Mouse (Mus musculus) macrophage (primary cell): Measurements from ENCODE around the gene Paqr8. TPM values are rescaled to one million over a fixed set of nuclear protein-coding genes. Genes with fewer than 3 reads are reported as not detected.

Experiments used
- H3K27ac ChIP-seq: fragments of 350-480 bp; formaldehyde crosslinking; 2 replicates; pipeline ENCODE4 v1.9.0; 2021
- H3K36me3 ChIP-seq: fragments of 350-480 bp; formaldehyde crosslinking; 2 replicates; pipeline ENCODE4 v1.9.0; 2021; ENCODE audit errors: inconsistent target
- H3K4me3 ChIP-seq: fragments of 350-480 bp; formaldehyde crosslinking; 2 replicates; pipeline ENCODE4 v1.9.0; 2021; ENCODE audit errors: inconsistent target
- H3K79me2 ChIP-seq: fragments of 350-480 bp; formaldehyde crosslinking; 2 replicates; pipeline ENCODE4 v1.9.0; 2021; ENCODE audit errors: inconsistent target
- WGBS: methylation state at CpG from one replicate; pipeline ENCODE4 v1.1.7; 2026; ENCODE audit warnings: inconsistent platforms; ENCODE audit not compliant: missing documents; 5-methylcytosine and 5-hydroxymethylcytosine counted together
- polyA plus RNA-seq: library from polyadenylated mRNA; stranded (reverse); fragments of 250-400 nt; gene quantifications from 3 replicates; pipeline ENCODE4 v1.2.4, GENCODE M21; 2018; ENCODE audit warnings: inconsistent platforms

Paqr8 gene
- polyA plus RNA-seq, 1 experiment from 2014 or later, result 0.11 TPM

- H3K4me3 ChIP-seq, result no peak overlapping the region
- WGBS, result 76% methylated on average over 2 of the region's 2 CpGs
- no peaks in the 10 kb centered on the region for H3K79me2 ChIP-seq
- H3K36me3 ChIP-seq, result no peaks in the 10 kb centered on the region
- H3K27ac ChIP-seq, result no peak overlapping the region
Observed at GRCm38 (mm10) chr1:20969642-20970041, 79.2 kb downstream of the Paqr8 start.

- 90% methylated on average over 6 of the region's 6 CpGs for WGBS
- no peaks in the 10 kb centered on the region for H3K79me2 ChIP-seq
- no peaks in the 10 kb centered on the region for H3K36me3 ChIP-seq
- H3K27ac ChIP-seq, result no peak overlapping the region
- no peak overlapping the region for H3K4me3 ChIP-seq
Observed at GRCm38 (mm10) chr1:20973389-20973788, 83.0 kb downstream of the Paqr8 start.

GRCm38 (mm10) chr1:20974341-20975135 is 84.1 kb downstream of the Paqr8 start:
- 76% methylated on average over 9 of the region's 9 CpGs for WGBS
- Histone ChIP-seq H3K27ac (no peak overlapping the region), H3K4me3 (no peak overlapping the region), H3K36me3 (no peaks in the 10 kb centered on the region), H3K79me2 (no peaks in the 10 kb centered on the region)

- H3K27ac ChIP-seq, result no peak overlapping the region
- H3K4me3 ChIP-seq, result no peak overlapping the region
- H3K36me3 ChIP-seq, result no peaks in the 10 kb centered on the region
- H3K79me2 ChIP-seq, result no peaks in the 10 kb centered on the region
- WGBS, result 88% methylated on average over 1 of the region's 1 CpGs
Observed at GRCm38 (mm10) chr1:20980553-20980952, 90.1 kb downstream of the Paqr8 start.

GRCm38 (mm10) chr1:20981764-20982163 is 91.4 kb downstream of the Paqr8 start:
- Histone ChIP-seq H3K36me3 (no peaks in the 10 kb centered on the region), H3K79me2 (no peaks in the 10 kb centered on the region), H3K27ac (no peak overlapping the region), H3K4me3 (no peak overlapping the region)
- WGBS, result 94% methylated on average over 6 of the region's 6 CpGs

GRCm38 (mm10) chr1:20984103-20984502 is 93.7 kb downstream of the Paqr8 start:
- Histone ChIP-seq H3K79me2 (no peaks in the 10 kb centered on the region), H3K27ac (no peak overlapping the region), H3K36me3 (no peaks in the 10 kb centered on the region), H3K4me3 (no peak overlapping the region)
- WGBS, result 100% methylated on average over 1 of the region's 2 CpGs

- WGBS, result 20% methylated on average over 2 of the region's 4 CpGs
Observed at GRCm38 (mm10) chr1:20984582-20984981, 94.2 kb downstream of the Paqr8 start.

GRCm38 (mm10) chr1:20986378-20987056 is 96.1 kb downstream of the Paqr8 start:
- Histone ChIP-seq H3K27ac (no peak overlapping the region), H3K36me3 (no peaks in the 10 kb centered on the region), H3K4me3 (no peak overlapping the region), H3K79me2 (no peaks in the 10 kb centered on the region)
- WGBS, result 33% methylated on average over 10 of the region's 10 CpGs

More at GRCm38 (mm10) chr1:20984582-20984981, 94.2 kb downstream of the Paqr8 start:
- Histone ChIP-seq H3K36me3 (no peaks in the 10 kb centered on the region), H3K4me3 (no peak overlapping the region), H3K27ac (no peak overlapping the region), H3K79me2 (no peaks in the 10 kb centered on the region)

Other genes starting within 250 kb of the Paqr8 start
- not detected in 3 replicates for gene Il17a, start 159.7 kb upstream of the Paqr8 start, polyA plus RNA-seq
- not detected in 3 replicates for gene Il17f, start 100.0 kb upstream of the Paqr8 start, polyA plus RNA-seq
- gene Mcm3, start 70.3 kb upstream of the Paqr8 start, polyA plus RNA-seq, result 17.6 to 128 TPM (median 30.7 TPM) in 3 replicates
- 0.16 to 0.32 TPM in 2 of 3 replicates, not detected in the other for gene Efhc1, start 61.0 kb downstream of the Paqr8 start, polyA plus RNA-seq
- gene Tram2, start 188.6 kb downstream of the Paqr8 start, polyA plus RNA-seq, result 3.8 to 6.1 TPM (median 4.3 TPM) in 3 replicates